ENCODE assay signal across 8 mouse cellular contexts in the genomic region with DNA sequence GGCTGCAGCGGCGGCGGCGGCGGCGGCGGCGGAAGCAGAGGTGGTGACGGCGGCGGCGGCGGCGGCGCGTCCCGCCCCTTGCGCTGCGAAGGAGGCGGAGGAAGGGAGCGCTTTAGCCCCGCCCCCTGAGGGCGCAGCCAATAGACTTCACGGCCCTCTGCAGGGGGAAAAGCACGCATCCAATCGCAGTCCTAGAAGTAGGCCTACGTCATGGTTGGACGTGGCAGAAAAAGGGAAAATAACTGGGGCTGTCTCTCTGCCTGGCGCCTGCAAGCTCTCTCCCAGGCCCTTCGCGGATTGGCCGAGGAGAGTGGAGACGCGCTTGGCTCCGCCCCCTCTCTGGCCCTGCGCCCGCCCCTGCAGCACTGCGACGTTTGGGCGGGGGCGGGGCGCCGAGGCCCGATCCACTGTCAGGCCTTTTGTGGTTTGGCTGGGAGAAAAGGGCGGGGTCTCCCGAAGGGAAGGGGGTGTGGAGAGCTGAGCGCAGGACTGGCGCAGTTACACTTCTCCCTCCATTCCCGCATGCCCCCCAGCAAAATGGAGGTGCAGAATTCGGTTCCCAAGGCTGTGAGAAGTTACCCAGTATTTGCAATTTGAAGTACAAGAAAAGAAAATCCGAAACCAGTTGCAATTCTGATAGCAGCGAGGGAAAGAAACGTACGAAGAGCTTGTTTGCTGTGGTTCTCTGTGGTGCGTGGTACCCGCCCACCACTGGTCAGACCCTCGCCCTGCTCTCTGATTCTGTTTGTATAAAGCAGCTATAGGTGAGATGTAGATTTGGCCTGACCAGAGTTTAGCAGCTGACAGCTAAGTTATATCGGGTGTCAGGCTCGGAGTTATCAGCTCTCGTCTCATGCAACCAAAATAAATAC. TPM values are rescaled to one million over a fixed set of nuclear protein-coding genes. Genes with fewer than 3 reads are reported as not detected.
DNase-seq lines count a peak whose midpoint lies in the region; ATAC-seq and TF ChIP-seq lines count a peak whose summit lies in the region.

A gene (minus strand): TSS at position 19 of the 872 bp plus-strand sequence.

- peak; percentile 99 to 100 for DNase-seq in heart, postnatal 10 days
- DNase-seq in large intestine, adult 2 months (ENCODE audit: low read depth, low spot score): peak; percentile 98
- peak; percentile 99 for DNase-seq in liver, postnatal 0 days
- peak; percentile 100 for DNase-seq in testis, postnatal 10 days (ENCODE audit: low spot score)

- TF ChIP-seq POLR2A in ES-Bruce4 (IDR thresholded peaks at IDR 0.05; ENCODE audit: insufficient read depth, low read length): peak; percentile 25

- intact Hi-C loops in heart, postnatal 10 days (cut with DNase I): loop anchor here (2.0 to 10.0 kb wide), 2 partner anchors 43 to 467 kb away; a partner anchor contains a TSS

- peak within 1 kb of the TSS; percentile 76 for H3K4me2 ChIP-seq in forebrain, embryonic 13.5 days
- peak within 1 kb of the TSS; percentile 88 for H3K4me2 ChIP-seq in liver, postnatal 0 days (ENCODE audit: low read depth, low read length)
- peak within 1 kb of the TSS; percentile 50 for H3K4me2 ChIP-seq in neural tube, embryonic 14.5 days (ENCODE audit: low read depth, low read length)

- peak within 1 kb of the TSS; percentile 75 for H3K4me3 ChIP-seq in ES-Bruce4 (ENCODE audit: low read depth, low read length)
- peak within 1 kb of the TSS; percentile 95 for H3K4me3 ChIP-seq in forebrain, embryonic 13.5 days
- H3K4me3 ChIP-seq in liver, postnatal 0 days (ENCODE audit: low read depth, low read length): peak within 1 kb of the TSS; percentile 88
- peak within 1 kb of the TSS; percentile 98 for H3K4me3 ChIP-seq in neural tube, embryonic 14.5 days (ENCODE audit: low read depth, low read length)

- H3K4me1 ChIP-seq in ES-Bruce4 (ENCODE audit: control insufficient read depth, insufficient read depth, low read length): no peaks in the 10 kb centered on the region
- H3K4me1 ChIP-seq in forebrain, embryonic 13.5 days: peaks cover 10% of the 10 kb centered on the region
- H3K4me1 ChIP-seq in liver, postnatal 0 days (ENCODE audit: insufficient read depth): peaks cover 8% of the 10 kb centered on the region
- H3K4me1 ChIP-seq in neural tube, embryonic 14.5 days (ENCODE audit: control insufficient read depth, insufficient read depth, low read length): peaks cover 5% of the 10 kb centered on the region; the same call in 1 of the 2 replicates

- 0 out of 2 replicates have a peak, but pooled peaks have one; percentile 19 for TF ChIP-seq EP300 in ES-Bruce4 (IDR thresholded peaks at IDR 0.05; ENCODE audit: insufficient read depth, low read depth, low read length)
- TF ChIP-seq EP300 in liver, postnatal 0 days (IDR thresholded peaks at IDR 0.05; ENCODE audit: low read depth): no peak

- TF ChIP-seq CTCF in ES-Bruce4 (IDR thresholded peaks at IDR 0.05; ENCODE audit: low read depth, low read length): no peak
- TF ChIP-seq CTCF in liver, postnatal 0 days (IDR thresholded peaks at IDR 0.05; ENCODE audit: low read depth): no peak

- H3K27ac ChIP-seq in ES-Bruce4 (ENCODE audit: insufficient read depth, low read length): peak within 1 kb of the TSS; percentile 42; the same call in 1 of the 2 replicates
- peak within 1 kb of the TSS; percentile 97 for H3K27ac ChIP-seq in forebrain, embryonic 13.5 days
- H3K27ac ChIP-seq in liver, postnatal 0 days (ENCODE audit: low read depth): peak within 1 kb of the TSS; percentile 95
- H3K27ac ChIP-seq in neural tube, embryonic 14.5 days (ENCODE audit: low read depth, low read length): peak within 1 kb of the TSS; percentile 97

- WGBS in forebrain, embryonic 13.5 days: under 1% methylated on average over 38 of the region's 60 CpGs
- WGBS in large intestine, adult 2 months: under 1% methylated on average over 60 of the region's 60 CpGs
- under 1% methylated on average over 44 of the region's 60 CpGs for WGBS in liver, postnatal 0 days (ENCODE audit: insufficient replicate concordance)
- 1% methylated on average over 43 of the region's 60 CpGs for WGBS in neural tube, embryonic 14.5 days

- peak; percentile 98 for ATAC-seq in cerebellum, adult (ENCODE audit: insufficient number of reproducible peaks, low FRiP score, low TSS enrichment)
- peak; percentile 100 for ATAC-seq in forebrain, embryonic 13.5 days
- peak; percentile 98 for ATAC-seq in liver, postnatal 0 days
- peak; percentile 100 for ATAC-seq in neural tube, embryonic 14.5 days (ENCODE audit: low read depth)

- no peaks in the 10 kb centered on the region for H3K27me3 ChIP-seq in ES-Bruce4 (ENCODE audit: control insufficient read depth, insufficient read depth, low read length, poor library complexity, severe bottlenecking)
- H3K27me3 ChIP-seq in forebrain, embryonic 13.5 days: no peaks in the 10 kb centered on the region
- H3K27me3 ChIP-seq in liver, postnatal 0 days (ENCODE audit: insufficient read depth, low read length): no peaks in the 10 kb centered on the region
- H3K27me3 ChIP-seq in neural tube, embryonic 14.5 days (ENCODE audit: control insufficient read depth, insufficient read depth, low read length): no peaks in the 10 kb centered on the region

- H3K9ac ChIP-seq in ES-Bruce4 (ENCODE audit: low read depth, poor library complexity, severe bottlenecking): peak within 1 kb of the TSS; percentile 87
- peak within 1 kb of the TSS; percentile 99 for H3K9ac ChIP-seq in forebrain, embryonic 13.5 days
- H3K9ac ChIP-seq in liver, postnatal 0 days (replicated peaks): peak within 1 kb of the TSS; percentile 92
- peak within 1 kb of the TSS; percentile 99 for H3K9ac ChIP-seq in neural tube, embryonic 14.5 days (replicated peaks; ENCODE audit: low read depth, low read length)

- no peaks in the 10 kb centered on the region for H3K36me3 ChIP-seq in ES-Bruce4 (ENCODE audit: control insufficient read depth, insufficient read depth, low read length, poor library complexity, severe bottlenecking)
- H3K36me3 ChIP-seq in forebrain, embryonic 13.5 days (ENCODE audit: poor library complexity, severe bottlenecking): 0 out of 2 replicates have a peak, but pooled peaks cover 3% of the 10 kb centered on the region
- H3K36me3 ChIP-seq in liver, postnatal 0 days (replicated peaks; ENCODE audit: insufficient read depth, low read length): no peaks in the 10 kb centered on the region
- H3K36me3 ChIP-seq in neural tube, embryonic 14.5 days (ENCODE audit: control insufficient read depth, insufficient read depth, low read length): no peaks in the 10 kb centered on the region

- no peaks in the 10 kb centered on the region for H3K9me3 ChIP-seq in ES-Bruce4 (replicated peaks; ENCODE audit: control insufficient read depth, insufficient read depth, low read length, poor library complexity, severe bottlenecking)
- H3K9me3 ChIP-seq in forebrain, embryonic 13.5 days (replicated peaks): no peaks in the 10 kb centered on the region
- H3K9me3 ChIP-seq in liver, postnatal 0 days (ENCODE audit: low read length): no peaks in the 10 kb centered on the region
- H3K9me3 ChIP-seq in neural tube, embryonic 14.5 days (ENCODE audit: control insufficient read depth, low read length): no peaks in the 10 kb centered on the region

RNA-seq across cellular contexts. Expression of the gene that starts here (rescaled TPM):
- polyA plus RNA-seq in ES-Bruce4 (2011; ENCODE audit: insufficient read depth, insufficient read length, low read depth, missing spikeins): 42.6 and 43.3 TPM in 2 replicates
- polyA plus RNA-seq in forebrain, embryonic 13.5 days (2015; fragmentation: Nextera tagmentation; extraction: Ambion mirVana): 90.2 and 102 TPM in 2 replicates
- 100 to 1,000 TPM; 140 to 148 TPM for total RNA-seq in heart, postnatal 10 days (2021)
- 8.4 and 10.9 TPM in 2 replicates for polyA plus RNA-seq in large intestine, adult 2 months (2012; rRNA removed)
- 12.3 and 14.6 TPM in 2 replicates for polyA plus RNA-seq in liver, postnatal 0 days (2015; fragmentation: Nextera tagmentation; extraction: Ambion mirVana)
- 239 and 243 TPM in 2 replicates for polyA plus RNA-seq in neural tube, embryonic 14.5 days (2014; fragmentation: Nextera tagmentation; extraction: Ambion mirVana)

Comparison
In these comparisons a context has a peak if more than half of its experiments do, and no peak if none do; other contexts are left out.
1. Peak in every context shown above with its lines: DNase-seq, ATAC-seq, H3K4me3 ChIP-seq and H3K27ac ChIP-seq.
2. H3K27ac ChIP-seq: peak in every context shown above with its lines; median percentile 97 in forebrain, embryonic 13.5 days; 97 in neural tube, embryonic 14.5 days; 95 in liver, postnatal 0 days; 42 in ES-Bruce4.